Mouse (Mus musculus) MEL (cell line): ENCODE data around the gene AB124611. TPM values are rescaled to one million over a fixed set of nuclear protein-coding genes. Genes with fewer than 3 reads are reported as not detected.

Experiments
- DNase-seq: peaks from one replicate; pipeline ENCODE4 v3.0.0; 2011; ENCODE audit warnings: low read depth, low spot score
- H3K27ac ChIP-seq: 2 replicates; pipeline ENCODE4 v1.5.1; 2012; ENCODE audit warnings: low read depth, mild to moderate bottlenecking, control low read depth, low read length, moderate library complexity; ENCODE audit not compliant: control insufficient read depth
- H3K27me3 ChIP-seq, 2 experiments: fragments of 150-350 bp in 1 of 2; sonication (generic) in 1 of 2; 2 replicates each; pipeline ENCODE4 v1.6.1; 2012; ENCODE audit warnings: low read length in 2 of 2, mild to moderate bottlenecking in 2 of 2, improper control_type of control experiment in 1 of 2, moderate library complexity in 1 of 2; ENCODE audit not compliant: insufficient read depth in 2 of 2, control insufficient read depth in 1 of 2
- H3K36me3 ChIP-seq, 2 experiments: 2 replicates each; pipeline ENCODE4 v1.6.1; 2012 to 2014; ENCODE audit warnings: low read length in 2 of 2, improper control_type of control experiment in 1 of 2, inconsistent platforms in 1 of 2, mild to moderate bottlenecking in 1 of 2; ENCODE audit not compliant: insufficient read depth in 2 of 2, control insufficient read depth in 1 of 2
- H3K4me1 ChIP-seq, 2 experiments: fragments of 150-350 bp in 1 of 2; sonication (generic) in 1 of 2; 2 replicates each; pipeline ENCODE4 v1.6.1; 2012; ENCODE audit warnings: low read length in 2 of 2, improper control_type of control experiment in 1 of 2, mild to moderate bottlenecking in 1 of 2; ENCODE audit not compliant: insufficient read depth in 2 of 2, control insufficient read depth in 1 of 2
- H3K4me3 ChIP-seq, 2 experiments: fragments of 150-350 bp in 1 of 2; sonication (generic) in 1 of 2; 2 replicates each; pipeline ENCODE4 v1.5.1; 2012; ENCODE audit warnings: low read depth in 2 of 2, low read length in 2 of 2, mild to moderate bottlenecking in 2 of 2, moderate library complexity in 2 of 2, control low read depth in 1 of 2, improper control_type of control experiment in 1 of 2; ENCODE audit not compliant: control insufficient read depth in 1 of 2, insufficient read depth in 1 of 2
- H3K79me2 ChIP-seq: 2 replicates; pipeline ENCODE4 v1.6.1; 2012; ENCODE audit warnings: mild to moderate bottlenecking, low read length, moderate library complexity; ENCODE audit not compliant: control insufficient read depth, poor library complexity, insufficient read depth
- H3K9ac ChIP-seq: 2 replicates; pipeline ENCODE4 v1.6.1; 2012; ENCODE audit warnings: low read depth, mild to moderate bottlenecking, control low read depth, low read length, moderate library complexity; ENCODE audit not compliant: control insufficient read depth, poor library complexity, severe bottlenecking
- H3K9me3 ChIP-seq: fragments of 150-350 bp; sonication (generic); replicated peaks from 2 replicates; pipeline ENCODE4 v1.6.1; 2012; ENCODE audit warnings: mild to moderate bottlenecking, low read length, improper control_type of control experiment, moderate library complexity; ENCODE audit not compliant: insufficient read depth
- BHLHE40 ChIP-seq: IDR thresholded peaks from 2 replicates; pipeline ENCODE4 v1.6.1; 2012; ENCODE audit warnings: low read depth, mild to moderate bottlenecking, inconsistent platforms, low read length, improper control_type of control experiment, borderline replicate concordance
- CHD1 ChIP-seq: IDR thresholded peaks from 2 replicates; pipeline ENCODE4 v1.6.1; 2012; ENCODE audit warnings: low read depth, mild to moderate bottlenecking, inconsistent platforms, low read length, improper control_type of control experiment
- CHD2 ChIP-seq: IDR thresholded peaks from 2 replicates; pipeline ENCODE4 v1.6.1; 2011; ENCODE audit warnings: low read length, improper control_type of control experiment
- CTCF ChIP-seq, 3 experiments: IDR thresholded peaks in 2 of 3; conservative IDR thresholded peaks in 1 of 3; 2 replicates each; pipeline ENCODE4 v1.5.1; 2011 to 2012; ENCODE audit warnings: low read length in 3 of 3, low read depth in 2 of 3, mild to moderate bottlenecking in 2 of 3, improper control_type of control experiment in 1 of 3, inconsistent platforms in 1 of 3, mixed read lengths in 1 of 3, moderate library complexity in 1 of 3; ENCODE audit not compliant: control insufficient read depth in 1 of 3, insufficient read depth in 1 of 3, poor library complexity in 1 of 3, severe bottlenecking in 1 of 3
- E2F4 ChIP-seq: IDR thresholded peaks from 2 replicates; pipeline ENCODE4 v1.6.1; 2011; ENCODE audit warnings: low read depth, low read length, improper control_type of control experiment, borderline replicate concordance
- ELF1 ChIP-seq: IDR thresholded peaks from 2 replicates; pipeline ENCODE4 v1.6.1; 2014; ENCODE audit warnings: low read depth, mild to moderate bottlenecking, inconsistent platforms, low read length, improper control_type of control experiment, moderate library complexity
- EP300 ChIP-seq, 2 experiments: IDR thresholded peaks; 2 replicates each; pipeline ENCODE4 v1.6.1; 2011; ENCODE audit warnings: improper control_type of control experiment in 2 of 2, low read length in 2 of 2, low read depth in 1 of 2, mild to moderate bottlenecking in 1 of 2
- ETS1 ChIP-seq: IDR thresholded peaks from 2 replicates; pipeline ENCODE4 v1.6.1; 2012; ENCODE audit warnings: low read depth, mild to moderate bottlenecking, inconsistent platforms, low read length, improper control_type of control experiment, moderate library complexity
- GABPA ChIP-seq: IDR thresholded peaks from 2 replicates; pipeline ENCODE4 v1.6.1; 2012; ENCODE audit warnings: low read depth, mild to moderate bottlenecking, inconsistent platforms, low read length, improper control_type of control experiment, moderate library complexity
- HCFC1 ChIP-seq: IDR thresholded peaks from 2 replicates; pipeline ENCODE4 v1.6.1; 2012; ENCODE audit warnings: low read depth, mild to moderate bottlenecking, inconsistent platforms, low read length, improper control_type of control experiment, moderate library complexity
- JUND ChIP-seq: IDR thresholded peaks from 2 replicates; pipeline ENCODE4 v1.6.1; 2011; ENCODE audit warnings: low read depth, mild to moderate bottlenecking, improper control_type of control experiment, low read length
- KAT2A ChIP-seq: conservative IDR thresholded peaks from 2 replicates; pipeline ENCODE4 v1.6.1; 2012; ENCODE audit warnings: low read depth, low read length, improper control_type of control experiment, inconsistent platforms
- MAFK ChIP-seq: IDR thresholded peaks from 2 replicates; pipeline ENCODE4 v1.6.1; 2011; ENCODE audit warnings: low read depth, mild to moderate bottlenecking, low read length, improper control_type of control experiment, borderline replicate concordance
- MAX ChIP-seq: IDR thresholded peaks from 2 replicates; pipeline ENCODE4 v1.6.1; 2011; ENCODE audit warnings: low read length, improper control_type of control experiment
- MAZ ChIP-seq: IDR thresholded peaks from 2 replicates; pipeline ENCODE4 v1.6.1; 2012; ENCODE audit warnings: low read depth, mild to moderate bottlenecking, inconsistent platforms, low read length, improper control_type of control experiment
- MXI1 ChIP-seq: IDR thresholded peaks from 2 replicates; pipeline ENCODE4 v1.6.1; 2011; ENCODE audit warnings: mild to moderate bottlenecking, low read depth, low read length, improper control_type of control experiment
- MYC ChIP-seq: IDR thresholded peaks from 2 replicates; pipeline ENCODE4 v1.6.1; 2011; ENCODE audit warnings: low read depth, mild to moderate bottlenecking, low read length, improper control_type of control experiment, moderate library complexity
- NELFE ChIP-seq: IDR thresholded peaks from 2 replicates; pipeline ENCODE4 v1.6.1; 2011; ENCODE audit warnings: low read depth, low read length, improper control_type of control experiment
- NRF1 ChIP-seq: IDR thresholded peaks from 2 replicates; pipeline ENCODE4 v1.6.1; 2014; ENCODE audit warnings: low read depth, mild to moderate bottlenecking, inconsistent platforms, low read length, improper control_type of control experiment, moderate library complexity; ENCODE audit not compliant: poor library complexity, insufficient read depth, severe bottlenecking
- POLR2A ChIP-seq, 2 experiments: IDR thresholded peaks; 2 replicates each; pipeline ENCODE4 v1.6.1; 2011 to 2012; ENCODE audit warnings: low read length in 2 of 2, mild to moderate bottlenecking in 2 of 2, control low read depth in 1 of 2, improper control_type of control experiment in 1 of 2, low read depth in 1 of 2, moderate library complexity in 1 of 2; ENCODE audit not compliant: control insufficient read depth in 1 of 2, insufficient read depth in 1 of 2, poor library complexity in 1 of 2
- POLR2AphosphoS2 ChIP-seq: IDR thresholded peaks from 2 replicates; pipeline ENCODE4 v1.6.1; 2011; ENCODE audit warnings: low read length, improper control_type of control experiment
- POLR2AphosphoS5 ChIP-seq: IDR thresholded peaks from 2 replicates; pipeline ENCODE4 v1.6.1; 2012; ENCODE audit warnings: low read depth, borderline replicate concordance, mild to moderate bottlenecking, inconsistent platforms, low read length, moderate library complexity, mixed read lengths
- RAD21 ChIP-seq: IDR thresholded peaks from 2 replicates; pipeline ENCODE4 v1.6.1; 2011; ENCODE audit warnings: mild to moderate bottlenecking, low read depth, low read length, improper control_type of control experiment
- RCOR1 ChIP-seq: IDR thresholded peaks from 2 replicates; pipeline ENCODE4 v1.6.1; 2012; ENCODE audit warnings: low read depth, mild to moderate bottlenecking, inconsistent platforms, low read length, improper control_type of control experiment
- SIN3A ChIP-seq: IDR thresholded peaks from 2 replicates; pipeline ENCODE4 v1.6.1; 2012; ENCODE audit warnings: low read length, improper control_type of control experiment, inconsistent platforms
- SMC3 ChIP-seq: IDR thresholded peaks from 2 replicates; pipeline ENCODE4 v1.6.1; 2011; ENCODE audit warnings: low read depth, low read length, improper control_type of control experiment
- TAL1 ChIP-seq: IDR thresholded peaks from 2 replicates; pipeline ENCODE4 v1.6.1; 2012; ENCODE audit warnings: mild to moderate bottlenecking, inconsistent platforms, low read length, moderate library complexity, mixed read lengths
- TBP ChIP-seq: IDR thresholded peaks from 2 replicates; pipeline ENCODE4 v1.8.0; 2011; ENCODE audit warnings: low read depth, low read length, improper control_type of control experiment
- TCF12 ChIP-seq: IDR thresholded peaks from 2 replicates; pipeline ENCODE4 v1.6.1; 2014; ENCODE audit warnings: low read depth, mild to moderate bottlenecking, inconsistent platforms, low read length, improper control_type of control experiment, moderate library complexity
- UBTF ChIP-seq: IDR thresholded peaks from 2 replicates; pipeline ENCODE4 v1.6.1; 2012; ENCODE audit warnings: low read depth, mild to moderate bottlenecking, inconsistent platforms, low read length, improper control_type of control experiment, moderate library complexity, borderline replicate concordance; ENCODE audit not compliant: insufficient read depth
- USF1 ChIP-seq: IDR thresholded peaks from 2 replicates; pipeline ENCODE4 v1.6.1; 2014; ENCODE audit warnings: low read depth, mild to moderate bottlenecking, inconsistent platforms, low read length, improper control_type of control experiment, moderate library complexity
- USF2 ChIP-seq, 2 experiments: IDR thresholded peaks; 2 replicates each; pipeline ENCODE4 v1.6.1; 2011 to 2012; ENCODE audit warnings: improper control_type of control experiment in 2 of 2, low read length in 2 of 2, borderline replicate concordance in 1 of 2, inconsistent platforms in 1 of 2, low read depth in 1 of 2, mild to moderate bottlenecking in 1 of 2; ENCODE audit not compliant: insufficient read depth in 1 of 2
- ZKSCAN1 ChIP-seq: IDR thresholded peaks from 2 replicates; pipeline ENCODE4 v1.6.1; 2012; ENCODE audit warnings: low read depth, mild to moderate bottlenecking, inconsistent platforms, low read length, improper control_type of control experiment, moderate library complexity
- ZNF384 ChIP-seq: IDR thresholded peaks from 2 replicates; pipeline ENCODE4 v1.6.1; 2012; ENCODE audit warnings: low read depth, mild to moderate bottlenecking, inconsistent platforms, low read length, improper control_type of control experiment
- polyA plus RNA-seq, 2 experiments: library from polyadenylated mRNA; stranded (reverse) in 1 of 2; unstranded in 1 of 2; fragments of >175 nt in 1 of 2; fragments of >200 nt in 1 of 2; gene quantifications; 2 replicates each; pipeline versions ENCODE4 v1.2.1 to v1.2.4; 2012; ENCODE audit warnings: low replicate concordance in 2 of 2, low read depth in 1 of 2; ENCODE audit not compliant: insufficient read length in 2 of 2, insufficient read depth in 1 of 2, missing spikeins in 1 of 2
- total RNA-seq: library from RNA; depleted of rRNA; stranded (reverse); fragments of 300-350 nt; gene quantifications from 2 replicates; pipeline ENCODE4 v1.2.3, GENCODE M21; 2012

The AB124611 gene
- total and polyA plus RNA-seq, 3 experiments, result 55.2 to 58.7 TPM; not detected in 1

GRCm38 (mm10) chr9:21547075-21547941, 21.3 kb downstream of the AB124611 start:
- Histone ChIP-seq H3K4me3 (peak overlapping the region; percentile 84 to 93), H3K36me3 (peaks cover 20 to 28% of the 10 kb centered on the region in 2 experiments), H3K9ac (peak overlapping the region; percentile 94), H3K27me3 (no peaks in the 10 kb centered on the region), H3K79me2 (peaks cover 48% of the 10 kb centered on the region), H3K27ac (peak overlapping the region; percentile 69), H3K9me3 (no peaks in the 10 kb centered on the region), H3K4me1 (peaks cover 15 to 17% of the 10 kb centered on the region in 2 experiments)
- peak; percentile 84 for DNase-seq
- peak; percentile 45; the same call in 1 of the 2 replicates for TF ChIP-seq NELFE
- 0 out of 2 replicates have a peak, but pooled peaks have one; percentile 11 for TF ChIP-seq MAFK
- peak; percentile 83 for TF ChIP-seq MYC
- TF ChIP-seq E2F4, result no peak
- TF ChIP-seq SMC3, result peak; percentile 16; the same call in 1 of the 2 replicates
- peak; percentile 35; the same call in 1 of the 2 replicates for TF ChIP-seq ELF1
- peak; percentile 52 for TF ChIP-seq UBTF
- peak; percentile 96 for TF ChIP-seq MXI1
- TF ChIP-seq GABPA, result no peak
- peak; percentile 71 for TF ChIP-seq TBP
- peak; percentile 37; the same call in 1 of the 2 replicates for TF ChIP-seq TCF12
- TF ChIP-seq CHD1, result no peak
- no peak for TF ChIP-seq RAD21
- TF ChIP-seq EP300 (IDR thresholded peaks at IDR 0.05; ENCODE audit: low read depth in 1 of 2, low read length in 2 of 2), result peak; percentile 3 to 25; a peak in 1 of 4 replicates
- no peak for TF ChIP-seq POLR2AphosphoS5
- no peak for TF ChIP-seq ZNF384
- peak; percentile 6; the same call in 1 of the 2 replicates for TF ChIP-seq MAZ
- peak in 2 of 3 experiments; percentile 21 to 36; a peak in 3 of 6 replicates for TF ChIP-seq CTCF (IDR thresholded peaks at IDR 0.05 in 2 of 3, conservative IDR thresholded peaks at IDR 0.05 in 1 of 3; ENCODE audit: control insufficient read depth in 1 of 3, insufficient read depth in 1 of 3, low read depth in 2 of 3, low read length in 3 of 3, poor library complexity in 1 of 3, severe bottlenecking in 1 of 3)
- peak; percentile 87 for TF ChIP-seq SIN3A
- peak; percentile 34; the same call in 1 of the 2 replicates for TF ChIP-seq POLR2AphosphoS2
- TF ChIP-seq HCFC1, result 0 out of 2 replicates have a peak, but pooled peaks have one; percentile 21
- no peak for TF ChIP-seq TAL1
- TF ChIP-seq NRF1, result peak; percentile 52
- TF ChIP-seq KAT2A, result no peak; the same call in 1 of the 2 replicates
- no peak for TF ChIP-seq USF1
- peak in 1 of 2 experiments; percentile 62; a peak in 3 of 4 replicates for TF ChIP-seq POLR2A (IDR thresholded peaks at IDR 0.05; ENCODE audit: control insufficient read depth in 1 of 2, insufficient read depth in 1 of 2, low read depth in 1 of 2, low read length in 2 of 2, poor library complexity in 1 of 2)
- no peak for TF ChIP-seq CHD2
- TF ChIP-seq RCOR1, result 0 out of 2 replicates have a peak, but pooled peaks have one; percentile 12
- peak; percentile 3; the same call in 1 of the 2 replicates for TF ChIP-seq ETS1
- peak; percentile 80 for TF ChIP-seq MAX
- TF ChIP-seq ZKSCAN1, result no peak
- TF ChIP-seq JUND, result no peak
- no peak for TF ChIP-seq USF2 (IDR thresholded peaks at IDR 0.05; ENCODE audit: borderline replicate concordance in 1 of 2, insufficient read depth in 1 of 2, low read depth in 1 of 2, low read length in 2 of 2)
- TF ChIP-seq BHLHE40, result peak; percentile 51; the same call in 1 of the 2 replicates
